Mouse (Mus musculus) subcutaneous adipose tissue, adult 2 months (tissue): ENCODE data around the gene Gdpgp1. TPM values are rescaled to one million over a fixed set of nuclear protein-coding genes. Genes with fewer than 3 reads are reported as not detected.

Source experiments
- polyA plus RNA-seq: library from polyadenylated mRNA; depleted of rRNA; stranded (reverse); fragments of >200 nt; gene quantifications from 2 replicates; pipeline ENCODE4 v1.2.3, GENCODE M21; 2012; ENCODE audit warnings: low replicate concordance; rRNA removed

Gdpgp1 gene
- 1.7 and 2.6 TPM in 2 replicates for polyA plus RNA-seq

GRCm38 (mm10) chr7:80232489-80233029 lies at the start of gene Gdpgp1, which contains the start of gene Cib1:
Gene Gdpgp1 (plus strand): TSS chr7:80232865.
Gene Cib1 (minus strand): TSS chr7:80232813.

GRCm38 (mm10) chr7:80186531-80187296 lies 46.0 kb upstream of the Gdpgp1 start, which contains the start of gene Sema4b:
Gene Sema4b (plus strand): TSS chr7:80186841.

GRCm38 (mm10) chr7:80246148-80246721 lies 13.6 kb downstream of the Gdpgp1 start, which contains the start of gene Ttll13:
Gene Ttll13 (plus strand): TSS chr7:80246376.

GRCm38 (mm10) chr7:80260625-80261371 lies 28.1 kb downstream of the Gdpgp1 start, which contains the start of gene Ngrn:
Gene Ngrn (plus strand): TSS chr7:80261215.

GRCm38 (mm10) chr7:80268897-80269750 lies 36.5 kb downstream of the Gdpgp1 start, which contains the start of gene Vps33b:
Gene Vps33b (plus strand): TSS chr7:80269649.

Other genes with a start within 250 kb of the Gdpgp1 start
- 21.2 and 37.4 TPM in 2 replicates for gene Zfp710, start 208.1 kb upstream of the Gdpgp1 start, polyA plus RNA-seq
- 206 and 233 TPM in 2 replicates for gene Idh2, start 117.5 kb upstream of the Gdpgp1 start, polyA plus RNA-seq
- 15.8 and 27.0 TPM in 2 replicates for gene Sema4b, start 46.0 kb upstream of the Gdpgp1 start, polyA plus RNA-seq
- gene Cib1, start 52 bp upstream of the Gdpgp1 start, polyA plus RNA-seq: 97.9 and 136 TPM in 2 replicates
- 0.46 and 1.3 TPM in 2 replicates for gene Ttll13, start 13.5 kb downstream of the Gdpgp1 start, polyA plus RNA-seq
- 19.7 and 21.7 TPM in 2 replicates for gene Ngrn, start 28.4 kb downstream of the Gdpgp1 start, polyA plus RNA-seq
- gene Vps33b, start 36.8 kb downstream of the Gdpgp1 start, polyA plus RNA-seq: 9.4 and 13.4 TPM in 2 replicates
- gene Prc1, start 61.6 kb downstream of the Gdpgp1 start, polyA plus RNA-seq: 2.5 and 22.8 TPM in 2 replicates
- 16.6 and 23.4 TPM in 2 replicates for gene Rccd1, start 91.6 kb downstream of the Gdpgp1 start, polyA plus RNA-seq
- 53.3 and 103 TPM in 2 replicates for gene Unc45a, start 108.1 kb downstream of the Gdpgp1 start, polyA plus RNA-seq
- gene Hddc3, start 110.2 kb downstream of the Gdpgp1 start, polyA plus RNA-seq: 47.8 and 55.0 TPM in 2 replicates
- gene Man2a2, start 138.5 kb downstream of the Gdpgp1 start, polyA plus RNA-seq: 126 and 160 TPM in 2 replicates
- gene Fes, start 155.1 kb downstream of the Gdpgp1 start, polyA plus RNA-seq: 38.4 and 46.2 TPM in 2 replicates
- 79.3 and 93.7 TPM in 2 replicates for gene Furin, start 172.6 kb downstream of the Gdpgp1 start, polyA plus RNA-seq